Mouse (Mus musculus) stomach, postnatal 0 days (tissue): ENCODE measurements around the gene Stap2. TPM values are rescaled to one million over a fixed set of nuclear protein-coding genes. Genes with fewer than 3 reads are reported as not detected.

Source experiments
- ATAC-seq: fragments of 200-750 bp; cut with Nextera tagmentation; 2 replicates; pipeline ENCODE4 v1.8.0; 2017; ENCODE audit not compliant: low FRiP score, low TSS enrichment
- DNase-seq: peaks from one replicate; pipeline ENCODE4 v3.0.0-alpha.2; 2016; ENCODE audit warnings: low spot score
- H3K27ac ChIP-seq: fragments of 300-500 bp; sonication (generic); replicated peaks from 2 replicates; pipeline ENCODE4 v1.5.1; 2014; ENCODE audit warnings: mild to moderate bottlenecking, control low read depth
- H3K27me3 ChIP-seq: fragments of 300-500 bp; sonication (generic); 2 replicates; pipeline ENCODE4 v1.6.1; 2014; ENCODE audit warnings: low read length; ENCODE audit not compliant: control insufficient read depth, insufficient read depth
- H3K36me3 ChIP-seq: fragments of 300-500 bp; sonication (generic); 2 replicates; pipeline ENCODE4 v1.6.1; 2014; ENCODE audit warnings: low read length, mixed read lengths; ENCODE audit not compliant: control insufficient read depth, insufficient read depth
- H3K4me1 ChIP-seq: fragments of 300-500 bp; sonication (generic); replicated peaks from 2 replicates; pipeline ENCODE4 v1.6.1; 2014; ENCODE audit warnings: antibody characterized with exemption; ENCODE audit not compliant: control insufficient read depth, insufficient read depth
- H3K4me2 ChIP-seq: fragments of 300-500 bp; sonication (generic); replicated peaks from 2 replicates; pipeline ENCODE4 v1.6.1; 2014; ENCODE audit warnings: low read depth, mild to moderate bottlenecking, control low read depth, moderate library complexity
- H3K4me3 ChIP-seq: fragments of 300-500 bp; sonication (generic); 2 replicates; pipeline ENCODE4 v1.5.1; 2014; ENCODE audit warnings: low read depth, low read length, control low read depth
- H3K9ac ChIP-seq: fragments of 300-500 bp; sonication (generic); 2 replicates; pipeline ENCODE4 v1.6.1; 2014; ENCODE audit warnings: mild to moderate bottlenecking, low read length, control low read depth, mixed read lengths
- H3K9me3 ChIP-seq: fragments of 300-500 bp; sonication (generic); 2 replicates; pipeline ENCODE4 v1.6.1; 2016; ENCODE audit warnings: low read length; ENCODE audit not compliant: control insufficient read depth
- CTCF ChIP-seq: IDR thresholded peaks from 2 replicates; pipeline ENCODE4 v1.5.1; 2016; ENCODE audit warnings: antibody characterized with exemption, low read depth, mild to moderate bottlenecking, moderate library complexity
- EP300 ChIP-seq: optimal IDR thresholded peaks from 2 replicates; pipeline ENCODE3; 2016; ENCODE audit warnings: antibody characterized with exemption
- WGBS: fragments of 180-500 bp; shearing (Covaris S2); extraction: QIAGEN DNeasy Blood & Tissue Kit; methylation state at CpG from one replicate; pipeline ENCODE4 v1.1.7; 2014; 5-methylcytosine and 5-hydroxymethylcytosine counted together
- polyA plus RNA-seq: library from polyadenylated mRNA; unstranded; fragments of >200 nt; fragmentation: Nextera tagmentation; extraction: Ambion mirVana; gene quantifications from 2 replicates; pipeline ENCODE4 v1.2.1, GENCODE M21; 2015

Gene Stap2
- polyA plus RNA-seq, 1 experiment from 2014 or later = 44.2 TPM

DNA sequence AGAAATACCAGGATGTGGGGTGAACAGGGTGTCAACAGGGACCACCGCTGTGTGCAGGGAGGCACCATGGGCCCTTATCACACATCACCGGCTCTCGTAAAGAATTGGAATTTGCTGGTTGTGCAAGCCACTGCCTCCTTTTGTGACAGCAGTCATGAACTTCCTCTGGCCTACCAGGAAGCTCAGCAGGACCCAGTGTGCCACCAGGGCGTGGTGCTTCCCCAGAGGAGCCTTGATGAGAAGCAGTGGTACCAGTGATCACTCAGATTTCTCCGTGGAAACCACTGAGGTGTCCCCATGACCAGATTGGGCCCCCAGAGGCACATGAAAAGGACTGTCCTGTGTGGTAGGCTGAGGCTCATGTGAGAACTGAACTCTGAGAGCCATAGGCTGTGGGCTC is 18.0 kb upstream of the Stap2 start:
- Histone ChIP-seq H3K27me3 (no peaks in the 10 kb centered on the region), H3K27ac (peak overlapping the region; percentile 76; the same call in 1 of the 2 replicates), H3K4me2 (no peak overlapping the region), H3K4me3 (no peak overlapping the region), H3K9ac (no peak overlapping the region), H3K4me1 (no peaks in the 10 kb centered on the region), H3K9me3 (no peaks in the 10 kb centered on the region), H3K36me3 (peaks cover 9% of the 10 kb centered on the region)
- WGBS = 64% methylated on average over 5 of the region's 5 CpGs
- no peak for DNase-seq
- TF ChIP-seq EP300 (no peak), CTCF (no peak)
- ATAC-seq = no peak

- TF ChIP-seq EP300 (no peak), CTCF (no peak)
- no peak for DNase-seq
- peak overlapping the region; percentile 76; the same call in 1 of the 2 replicates for H3K27ac ChIP-seq
- no peak overlapping the region for H3K4me2 ChIP-seq
- no peaks in the 10 kb centered on the region for H3K27me3 ChIP-seq
- H3K36me3 ChIP-seq = peaks cover 10% of the 10 kb centered on the region
- no peaks in the 10 kb centered on the region for H3K4me1 ChIP-seq
- no peak for ATAC-seq
- no peaks in the 10 kb centered on the region for H3K9me3 ChIP-seq
- no peak overlapping the region for H3K9ac ChIP-seq
- H3K4me3 ChIP-seq = no peak overlapping the region
- 88% methylated on average over 4 of the region's 4 CpGs for WGBS
Observed at GRCm38 (mm10) chr17:56022989-56023290, 17.6 kb upstream of the Stap2 start.

DNA sequence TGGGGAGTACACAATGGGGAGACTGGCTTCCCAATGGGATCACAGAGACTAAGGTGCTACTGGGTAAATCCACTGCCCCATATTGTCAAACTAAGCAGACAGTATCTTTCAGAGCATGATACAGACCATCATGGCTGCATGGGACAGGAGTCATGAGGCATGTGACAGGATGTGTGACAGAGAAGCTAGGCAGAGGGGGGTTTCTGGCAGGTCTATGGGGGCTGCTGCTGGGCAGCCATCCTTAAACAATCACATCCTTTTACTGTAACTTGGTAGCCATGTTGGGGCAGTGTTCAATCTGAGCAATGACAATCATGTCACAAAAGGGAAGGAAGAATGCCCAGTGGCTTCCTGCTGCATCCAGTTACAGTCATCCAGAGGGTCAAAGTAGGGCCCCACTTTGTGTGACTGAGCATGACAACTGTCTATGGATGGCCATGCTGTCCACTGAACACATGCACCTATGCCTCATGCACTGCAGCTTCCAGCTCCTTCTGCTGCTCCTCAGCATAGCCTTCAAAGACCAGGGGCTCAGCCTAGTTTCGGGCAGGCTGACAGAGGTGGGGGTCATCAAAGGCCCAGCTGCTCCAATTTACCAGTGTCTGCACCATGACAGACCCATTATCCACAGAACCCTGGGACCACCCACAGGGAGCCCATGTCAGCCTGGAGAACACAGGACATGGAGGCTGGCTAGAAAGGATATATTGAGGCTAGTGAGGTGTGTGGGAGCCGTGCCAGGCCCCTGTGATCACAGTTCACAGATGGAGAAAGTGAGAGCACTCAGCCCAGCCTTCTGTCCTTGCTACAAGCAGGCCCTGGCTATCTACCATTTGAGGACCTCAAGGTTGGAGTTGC is 17.0 kb upstream of the Stap2 start:
- Histone ChIP-seq H3K4me1 (no peaks in the 10 kb centered on the region), H3K27me3 (no peaks in the 10 kb centered on the region), H3K36me3 (peaks cover 15% of the 10 kb centered on the region), H3K9me3 (no peaks in the 10 kb centered on the region), H3K4me3 (no peak overlapping the region), H3K27ac (peak overlapping the region; percentile 76; the same call in 1 of the 2 replicates), H3K9ac (no peak overlapping the region), H3K4me2 (no peak overlapping the region)
- 80% methylated on average over 2 of the region's 2 CpGs for WGBS
- ATAC-seq (no peak), DNase-seq (no peak)
- TF ChIP-seq CTCF = no peak
- no peak for TF ChIP-seq EP300

GRCm38 (mm10) chr17:56021161-56021910 is 16.0 kb upstream of the Stap2 start:
- no peaks in the 10 kb centered on the region for H3K27me3 ChIP-seq
- no peak overlapping the region for H3K9ac ChIP-seq
- H3K9me3 ChIP-seq = no peaks in the 10 kb centered on the region
- DNase-seq (no peak), ATAC-seq (no peak)
- peaks cover 22% of the 10 kb centered on the region for H3K36me3 ChIP-seq
- no peak overlapping the region for H3K27ac ChIP-seq
- H3K4me1 ChIP-seq = no peaks in the 10 kb centered on the region
- no peak overlapping the region for H3K4me3 ChIP-seq
- no peak overlapping the region for H3K4me2 ChIP-seq
- 73% methylated on average over 3 of the region's 4 CpGs for WGBS
- TF ChIP-seq EP300 (no peak), CTCF (no peak)

DNA sequence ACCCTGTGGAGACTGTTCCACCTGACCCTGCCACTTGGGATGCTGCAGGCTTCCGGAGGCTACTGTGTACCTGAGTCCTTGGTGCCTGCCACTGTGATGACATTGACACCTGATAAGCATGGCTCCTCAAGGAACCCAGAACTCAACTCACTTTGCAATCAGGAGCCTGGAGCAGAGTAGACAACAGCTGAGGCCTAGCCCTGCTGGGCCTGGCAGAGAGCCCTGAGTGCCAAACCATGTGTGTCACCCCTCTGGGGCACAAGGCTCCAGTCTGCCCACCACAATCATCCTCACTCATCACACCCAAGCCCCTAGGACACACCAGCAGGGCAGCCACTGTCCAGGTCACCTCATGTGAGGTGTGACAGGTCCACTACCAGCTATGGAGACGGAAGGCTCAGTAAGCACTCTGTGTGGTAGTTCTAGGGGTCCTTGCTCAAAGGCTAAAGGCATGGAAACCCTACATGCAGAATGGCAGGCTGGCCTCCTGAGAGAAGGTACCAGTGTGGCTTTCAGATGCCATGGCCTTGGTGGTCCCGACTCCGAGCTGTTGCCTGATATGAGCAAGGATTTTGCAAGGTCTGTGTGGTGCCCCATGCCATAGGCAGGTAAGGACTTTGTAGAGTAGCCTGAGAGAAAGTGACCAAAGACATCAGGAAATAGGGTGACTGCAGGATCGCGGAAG is 15.2 kb upstream of the Stap2 start:
- 96% methylated on average over 6 of the region's 6 CpGs for WGBS
- Histone ChIP-seq H3K9ac (no peak overlapping the region), H3K4me2 (no peak overlapping the region), H3K4me1 (no peaks in the 10 kb centered on the region), H3K4me3 (no peak overlapping the region), H3K27me3 (no peaks in the 10 kb centered on the region), H3K36me3 (peaks cover 29% of the 10 kb centered on the region), H3K9me3 (no peaks in the 10 kb centered on the region), H3K27ac (no peak overlapping the region)
- DNase-seq (no peak), ATAC-seq (no peak)
- TF ChIP-seq EP300 (no peak), CTCF (no peak)
